Mouse (Mus musculus) spleen, adult 18-20 months (tissue): ENCODE results near the gene Cyp2ab1.

ENCODE experiments used
- DNase-seq, 2 experiments: peaks; one replicate each; pipeline ENCODE4 v3.0.0; 2022; ENCODE audit warnings: mixed read lengths in 2 of 2

Gene Cyp2ab1

GRCm38 (mm10) chr16:20265089-20265488 lies 60.1 kb downstream of the Cyp2ab1 start:
- no peak for DNase-seq
